In the genomic region with DNA sequence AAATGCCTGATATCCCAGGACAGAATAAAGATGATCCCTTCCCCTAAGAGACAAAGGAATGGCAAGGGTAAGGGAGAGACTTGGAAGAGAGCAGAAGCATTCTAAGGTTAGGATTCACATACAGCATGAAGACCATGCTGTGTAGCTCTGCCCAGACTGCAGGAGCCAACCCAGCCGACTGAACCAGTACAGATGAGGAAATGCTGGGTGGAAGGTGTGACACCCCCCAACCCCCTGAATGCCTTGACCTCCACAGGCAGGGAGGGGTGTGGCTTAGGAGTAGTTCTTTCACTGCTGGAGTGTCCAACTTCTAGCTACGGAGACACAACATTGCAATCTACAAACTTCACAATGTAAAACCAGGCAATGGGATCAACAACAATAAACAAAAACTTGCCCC, we compare ENCODE assay signal across 10 mouse cellular contexts. TPM values are rescaled to one million over a fixed set of nuclear protein-coding genes. Genes with fewer than 3 reads are reported as not detected.
DNase-seq lines count a peak whose midpoint lies in the region; ATAC-seq and TF ChIP-seq lines count a peak whose summit lies in the region.
"Had no signal": no experiment of that assay in that cellular context is flagged by ENCODE, and none has a peak within 500 bp of the region (broad histone marks: within the 10 kb centered on the region; RNA-seq: fewer than 3 reads in every experiment).

No protein-coding gene starts in this region.

- no peak overlapping the region for H3K9ac ChIP-seq in heart, embryonic 13.5 days
- H3K9ac ChIP-seq in limb, embryonic 13.5 days, result no peak overlapping the region

- no peak for ATAC-seq in heart, embryonic 13.5 days (ENCODE audit: extremely low read depth, insufficient number of reproducible peaks, low FRiP score, low TSS enrichment)
- no peak for ATAC-seq in limb, embryonic 13.5 days (ENCODE audit: low FRiP score, low read depth)

- H3K4me1 ChIP-seq in heart, embryonic 13.5 days, result peaks cover 27% of the 10 kb centered on the region
- peaks cover 19% of the 10 kb centered on the region for H3K4me1 ChIP-seq in lung, adult 2 months (ENCODE audit: control insufficient read depth, insufficient read depth, low read length)
- H3K4me1 ChIP-seq in cortical plate, adult 2 months (ENCODE audit: control insufficient read depth, insufficient read depth, low read length), result peaks cover 9% of the 10 kb centered on the region
- H3K4me1 ChIP-seq in limb, embryonic 13.5 days, result peaks cover 28% of the 10 kb centered on the region

- H3K27me3 ChIP-seq in heart, embryonic 13.5 days (replicated peaks), result peaks cover 61% of the 10 kb centered on the region
- H3K27me3 ChIP-seq in limb, embryonic 13.5 days, result peaks cover 54% of the 10 kb centered on the region

- no peaks in the 10 kb centered on the region for H3K9me3 ChIP-seq in heart, embryonic 13.5 days
- H3K9me3 ChIP-seq in limb, embryonic 13.5 days, result no peaks in the 10 kb centered on the region
- H3K9me3 ChIP-seq: limb, embryonic 15.5 days had no signal

- TF ChIP-seq POLR2A in lung, adult 2 months (IDR thresholded peaks at IDR 0.05; ENCODE audit: borderline replicate concordance, extremely low read depth, low read depth, low read length), result peak; percentile 63; the same call in 1 of the 2 replicates
- no peak for TF ChIP-seq POLR2A in cortical plate, adult 2 months (IDR thresholded peaks at IDR 0.05; ENCODE audit: extremely low read depth, insufficient read depth, low read length)

- 52% methylated on average over 2 of the region's 2 CpGs for WGBS in heart, embryonic 13.5 days
- 33% methylated on average over 2 of the region's 2 CpGs for WGBS in lung, adult 2 months
- 69% methylated on average over 2 of the region's 2 CpGs for WGBS in limb, embryonic 13.5 days

- H3K4me2 ChIP-seq in heart, embryonic 13.5 days, result peak overlapping the region; percentile 76; the same call in 1 of the 2 replicates
- peak overlapping the region; percentile 68; the same call in 1 of the 2 replicates for H3K4me2 ChIP-seq in limb, embryonic 13.5 days (replicated peaks)

- no peak for TF ChIP-seq CTCF in lung, adult 2 months (IDR thresholded peaks at IDR 0.05; ENCODE audit: insufficient read depth, low read length)
- no peak for TF ChIP-seq CTCF in cortical plate, adult 2 months (IDR thresholded peaks at IDR 0.05; ENCODE audit: extremely low read depth, insufficient read depth, low read length)

- no peak overlapping the region for H3K27ac ChIP-seq in heart, embryonic 13.5 days (replicated peaks)
- peak overlapping the region; percentile 99 for H3K27ac ChIP-seq in cortical plate, adult 2 months (ENCODE audit: insufficient read depth, low read length)
- H3K27ac ChIP-seq in limb, embryonic 13.5 days, result no peak overlapping the region
- H3K27ac ChIP-seq: limb, embryonic 15.5 days had no signal

- H3K36me3 ChIP-seq in heart, embryonic 13.5 days, result no peaks in the 10 kb centered on the region
- H3K36me3 ChIP-seq in limb, embryonic 13.5 days, result no peaks in the 10 kb centered on the region
- H3K36me3 ChIP-seq: limb, embryonic 15.5 days had no signal

- no peak for DNase-seq in heart, adult 8-10 months (ENCODE audit: low spot score)
- no peak for DNase-seq in lung, adult 2 months
- DNase-seq in lung, postnatal 36 days, result no peak
- DNase-seq in ovary, postnatal 14 days (ENCODE audit: low spot score), result no peak
- DNase-seq: adrenal gland, adult 2 months; spleen, adult 18-20 months had no signal

- no peak overlapping the region for H3K4me3 ChIP-seq in heart, embryonic 13.5 days
- no peak overlapping the region for H3K4me3 ChIP-seq in lung, adult 2 months (replicated peaks; ENCODE audit: extremely low read depth, low read depth, low read length)
- H3K4me3 ChIP-seq in cortical plate, adult 2 months (ENCODE audit: insufficient read depth, low read length), result peak overlapping the region; percentile 72; the same call in 1 of the 2 replicates
- H3K4me3 ChIP-seq in limb, embryonic 13.5 days, result no peak overlapping the region

RNA-seq across cellular contexts. Expression of gene Rab6b, which starts 1.7 kb away (rescaled TPM):
- polyA plus RNA-seq in heart, embryonic 13.5 days (2015; fragmentation: Nextera tagmentation; extraction: Ambion mirVana), result 1.6 and 2.5 TPM in 2 replicates
- total RNA-seq in heart, adult 8-10 months (2022), result 1 to 10 TPM; 1.3 to 2.7 (median 2.1) TPM
- polyA plus RNA-seq in lung, adult 2 months (2012; rRNA removed), result 10.6 and 21.3 TPM in 2 replicates
- polyA plus RNA-seq in cortical plate, adult 2 months (2012; rRNA removed), result 321 and 328 TPM in 2 replicates
- 5.6 and 6.1 TPM in 2 replicates for polyA plus RNA-seq in limb, embryonic 13.5 days (2015; fragmentation: Nextera tagmentation; extraction: Ambion mirVana)

Comparison
In these comparisons a context has a peak if more than half of its experiments do, and no peak if none do; other contexts are left out.
1. RNA of gene Rab6b, which starts 1.7 kb away (polyA plus RNA-seq): 321 to 328 TPM in cortical plate, adult 2 months; 10.6 to 21.3 TPM in lung, adult 2 months, 5.6 to 6.1 TPM in limb, embryonic 13.5 days and 1.6 to 2.5 TPM in heart, embryonic 13.5 days; every median in the first group is over 10 times any median in the second.